Mouse (Mus musculus): ENCODE data around the gene Cavin4.
"Not testable (repeated sequence)": the region's sequence is repeated elsewhere in the genome, so short reads cannot be mapped to it uniquely, and the experiment has no call there.

Cavin4 gene

GRCm38 (mm10) chr4:48672915-48673314, 9.6 kb downstream of the Cavin4 start:
- DNase-seq (ENCODE audit: low read depth, low spot score): no peak

DNA sequence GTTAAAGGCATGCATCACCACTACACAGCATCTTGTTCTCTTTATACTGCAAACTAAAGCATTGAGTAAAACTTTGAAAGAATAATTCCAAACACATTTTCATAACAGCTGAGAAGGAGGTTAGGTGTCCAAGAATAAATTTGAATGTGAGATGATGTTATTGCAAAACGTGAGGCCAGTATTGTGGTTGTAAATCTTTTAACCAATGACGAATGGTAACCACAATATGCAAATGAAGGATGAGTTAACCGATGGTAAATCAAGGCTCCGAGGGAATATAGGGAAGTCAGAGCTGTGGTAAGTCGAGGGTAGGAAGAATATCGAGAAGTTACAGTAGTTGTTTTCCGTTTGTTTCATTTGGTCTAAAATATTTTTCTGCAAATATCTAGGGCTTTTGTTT, 11.1 kb downstream of the Cavin4 start:
- DNase-seq (ENCODE audit: low read depth, low spot score): no peak

GRCm38 (mm10) chr4:48676570-48677185, 13.4 kb downstream of the Cavin4 start:
- DNase-seq (ENCODE audit: low read depth, low spot score): no peak

- no peak for DNase-seq (ENCODE audit: low read depth, low spot score)
Observed at GRCm38 (mm10) chr4:48677276-48677675, 14.0 kb downstream of the Cavin4 start.

GRCm38 (mm10) chr4:48677812-48678211, 14.5 kb downstream of the Cavin4 start:
- no peak for DNase-seq (ENCODE audit: low read depth, low spot score)

- DNase-seq (ENCODE audit: low read depth, low spot score): no peak
Observed at GRCm38 (mm10) chr4:48678793-48679192, 15.5 kb downstream of the Cavin4 start.

DNA sequence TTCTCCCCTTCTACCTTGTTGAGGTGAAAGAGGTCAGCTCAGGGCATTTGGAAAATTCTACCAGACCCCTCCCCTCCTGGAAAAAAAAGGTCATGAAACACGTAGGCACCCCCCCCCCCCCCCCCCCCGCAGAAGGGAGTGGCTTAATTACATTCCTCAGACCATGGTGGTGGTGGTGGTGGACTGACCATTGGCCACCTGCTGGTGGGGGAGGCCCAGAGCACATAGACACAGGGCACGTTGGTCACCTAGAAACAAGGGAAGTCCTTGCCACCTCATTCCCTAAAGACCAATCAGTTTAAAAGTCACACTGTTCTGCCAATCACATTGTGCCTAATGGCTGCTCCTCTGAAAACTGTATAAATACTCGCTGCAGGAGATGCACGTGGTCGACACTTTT, 16.4 kb downstream of the Cavin4 start:
- DNase-seq (ENCODE audit: low read depth, low spot score): not testable (repeated sequence)

DNA sequence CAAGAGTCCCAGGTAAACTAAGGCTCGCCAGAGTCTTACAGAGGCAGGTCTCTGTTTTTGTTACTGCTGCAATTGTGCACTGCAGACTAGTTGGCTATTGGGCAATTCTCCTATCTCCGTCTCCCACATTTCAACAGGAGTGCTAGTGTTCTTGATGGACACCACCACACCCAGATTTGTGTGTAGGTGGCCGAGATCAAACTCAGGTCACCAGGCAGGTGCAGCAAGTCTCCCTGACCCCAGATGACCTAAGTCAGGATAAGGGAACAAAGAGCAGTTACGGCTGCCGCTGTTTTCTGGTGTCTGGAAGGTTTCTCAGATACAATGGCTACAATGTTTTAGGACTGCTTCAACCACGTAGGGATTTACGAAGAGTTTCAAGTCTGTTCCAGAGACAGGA, 16.9 kb downstream of the Cavin4 start:
- DNase-seq (ENCODE audit: low read depth, low spot score): no peak

GRCm38 (mm10) chr4:48680648-48681343, 17.5 kb downstream of the Cavin4 start:
- peak; percentile 83 for DNase-seq (ENCODE audit: low read depth, low spot score)

DNA sequence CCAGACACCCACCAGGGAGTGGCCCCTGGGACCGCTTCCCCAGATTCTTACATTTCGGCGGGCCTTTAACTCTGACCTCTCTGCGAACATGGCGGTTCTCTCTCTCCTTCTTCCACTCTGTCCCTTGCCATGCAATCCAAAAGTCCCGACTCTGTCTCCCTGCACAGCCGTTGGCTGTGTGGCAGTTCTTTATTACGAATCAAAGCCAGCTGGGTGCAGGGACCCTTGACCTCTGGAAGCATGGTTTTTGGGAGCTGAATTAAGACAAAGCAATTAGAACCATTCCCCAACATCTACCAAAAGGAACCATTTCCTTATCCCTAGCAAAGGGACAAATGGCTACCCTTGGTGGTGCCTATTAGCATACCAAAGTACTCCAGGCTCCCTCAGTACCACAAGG, 19.8 kb downstream of the Cavin4 start:
- DNase-seq (ENCODE audit: low read depth, low spot score): no peak

GRCm38 (mm10) chr4:48683633-48684209, 20.4 kb downstream of the Cavin4 start:
- DNase-seq (ENCODE audit: low read depth, low spot score): not testable (repeated sequence)

DNA sequence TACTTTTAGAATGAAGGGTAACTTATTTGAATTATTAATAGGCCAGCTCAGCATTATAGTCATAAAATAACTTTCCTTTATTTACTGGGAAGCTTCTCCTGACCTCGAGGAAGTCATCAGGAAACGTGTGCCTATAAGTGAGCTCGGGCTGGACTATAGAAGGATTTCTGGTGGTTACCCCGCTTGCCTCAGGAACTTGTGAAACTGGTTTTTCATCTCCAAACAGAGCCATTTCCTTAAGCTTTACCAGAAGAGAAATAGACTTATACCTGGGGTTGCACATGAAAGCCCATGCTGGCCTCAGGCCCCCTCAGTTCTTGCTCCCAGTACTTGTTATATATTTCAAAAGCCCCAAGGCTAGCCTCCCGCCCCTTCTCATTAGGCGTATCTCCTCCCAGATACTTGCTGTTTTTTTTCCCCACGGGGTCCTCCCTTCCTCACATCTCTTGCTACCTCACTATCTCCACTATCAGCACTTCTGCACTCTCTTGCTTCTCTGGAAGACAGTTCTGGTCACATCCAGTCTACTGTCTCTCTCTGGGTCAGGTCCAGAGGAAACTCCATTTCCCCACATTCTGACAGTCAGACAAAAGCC, 21.4 kb downstream of the Cavin4 start:
- DNase-seq (ENCODE audit: low read depth, low spot score): no peak

GRCm38 (mm10) chr4:48688148-48688547, 24.8 kb downstream of the Cavin4 start:
- no peak for DNase-seq (ENCODE audit: low read depth, low spot score)

GRCm38 (mm10) chr4:48690640-48691039, 27.3 kb downstream of the Cavin4 start:
- peak; percentile 65 for DNase-seq (ENCODE audit: low read depth, low spot score)

GRCm38 (mm10) chr4:48691793-48692437, 28.6 kb downstream of the Cavin4 start:
- peak; percentile 78 for DNase-seq (ENCODE audit: low read depth, low spot score)

- no peak for DNase-seq (ENCODE audit: low read depth, low spot score)
Observed at GRCm38 (mm10) chr4:48692736-48693292, 29.5 kb downstream of the Cavin4 start.

GRCm38 (mm10) chr4:48696706-48697105, 33.4 kb downstream of the Cavin4 start:
- no peak for DNase-seq (ENCODE audit: low read depth, low spot score)

- no peak for DNase-seq (ENCODE audit: low read depth, low spot score)
Observed at GRCm38 (mm10) chr4:48697302-48697701, 34.0 kb downstream of the Cavin4 start.

- DNase-seq (ENCODE audit: low read depth, low spot score): no peak
Observed at GRCm38 (mm10) chr4:48715865-48716650, 52.7 kb downstream of the Cavin4 start.

DNA sequence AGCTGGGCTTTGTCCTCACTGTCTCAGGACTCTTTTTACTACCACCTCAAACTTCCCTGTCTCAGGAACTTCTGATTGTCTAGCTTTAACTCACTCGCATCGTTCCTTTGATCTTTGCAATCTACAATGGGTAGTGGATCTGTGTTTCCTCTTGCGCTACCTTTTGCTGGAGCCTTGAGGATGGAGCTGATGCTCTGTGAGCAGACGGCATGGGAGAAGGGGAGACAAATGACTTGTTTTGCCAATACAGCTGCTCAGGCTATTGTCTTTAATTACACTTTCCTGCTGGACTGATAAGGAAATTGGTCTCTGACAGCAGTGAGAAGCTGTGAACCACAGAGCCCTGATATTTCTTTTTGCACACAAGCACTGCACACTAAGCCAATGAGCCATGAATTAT, 53.5 kb downstream of the Cavin4 start:
- no peak for DNase-seq (ENCODE audit: low read depth, low spot score)
